Mouse (Mus musculus) testis, adult 2 months (tissue): ENCODE measurements at regions not wholly inside any gene's neighbourhood (a gene's known extent, or its start where the extent isn't known, plus 50 kb on each side); places are given as distances from the start of the nearest gene placed in this dataset.

Experiments used
- H3K27ac ChIP-seq: fragments of 200-500 bp; 2 replicates; pipeline ENCODE4 v1.5.1; 2012; ENCODE audit warnings: low read depth, low read length; ENCODE audit not compliant: control insufficient read depth, insufficient read depth
- H3K27me3 ChIP-seq: fragments of 200-500 bp; 2 replicates; pipeline ENCODE4 v1.6.1; 2012; ENCODE audit warnings: mild to moderate bottlenecking, low read length, moderate library complexity; ENCODE audit not compliant: control insufficient read depth, insufficient read depth
- H3K36me3 ChIP-seq: fragments of 200-500 bp; 2 replicates; pipeline ENCODE4 v1.6.1; 2012; ENCODE audit warnings: mild to moderate bottlenecking, low read length; ENCODE audit not compliant: control insufficient read depth, insufficient read depth
- H3K4me1 ChIP-seq: fragments of 200-500 bp; 2 replicates; pipeline ENCODE4 v1.6.1; 2012; ENCODE audit warnings: low read length; ENCODE audit not compliant: control insufficient read depth, insufficient read depth
- H3K4me3 ChIP-seq: fragments of 200-500 bp; 2 replicates; pipeline ENCODE4 v1.5.1; 2012; ENCODE audit warnings: low read depth, mild to moderate bottlenecking, low read length, moderate library complexity, mixed read lengths; ENCODE audit not compliant: control insufficient read depth
- CTCF ChIP-seq: fragments of 200-500 bp; IDR thresholded peaks from 2 replicates; pipeline ENCODE4 v1.5.1; 2012; ENCODE audit warnings: low read depth, mild to moderate bottlenecking, inconsistent platforms, low read length, moderate library complexity; ENCODE audit not compliant: control insufficient read depth, insufficient read depth, insufficient replicate concordance
- POLR2A ChIP-seq: fragments of 200-500 bp; IDR thresholded peaks from 2 replicates; pipeline ENCODE4 v1.6.1; 2012; ENCODE audit warnings: low read depth, mild to moderate bottlenecking, inconsistent platforms, low read length, moderate library complexity; ENCODE audit not compliant: control insufficient read depth

GRCm38 (mm10) chr19:27028834-27029233 lies 143.2 kb downstream of the Gm815 start:
- TF ChIP-seq CTCF (no peak), POLR2A (no peak)
- no peaks in the 10 kb centered on the region for H3K27me3 ChIP-seq
- no peak overlapping the region for H3K27ac ChIP-seq
- no peaks in the 10 kb centered on the region for H3K4me1 ChIP-seq
- H3K36me3 ChIP-seq: no peaks in the 10 kb centered on the region
- H3K4me3 ChIP-seq: no peak overlapping the region

DNA sequence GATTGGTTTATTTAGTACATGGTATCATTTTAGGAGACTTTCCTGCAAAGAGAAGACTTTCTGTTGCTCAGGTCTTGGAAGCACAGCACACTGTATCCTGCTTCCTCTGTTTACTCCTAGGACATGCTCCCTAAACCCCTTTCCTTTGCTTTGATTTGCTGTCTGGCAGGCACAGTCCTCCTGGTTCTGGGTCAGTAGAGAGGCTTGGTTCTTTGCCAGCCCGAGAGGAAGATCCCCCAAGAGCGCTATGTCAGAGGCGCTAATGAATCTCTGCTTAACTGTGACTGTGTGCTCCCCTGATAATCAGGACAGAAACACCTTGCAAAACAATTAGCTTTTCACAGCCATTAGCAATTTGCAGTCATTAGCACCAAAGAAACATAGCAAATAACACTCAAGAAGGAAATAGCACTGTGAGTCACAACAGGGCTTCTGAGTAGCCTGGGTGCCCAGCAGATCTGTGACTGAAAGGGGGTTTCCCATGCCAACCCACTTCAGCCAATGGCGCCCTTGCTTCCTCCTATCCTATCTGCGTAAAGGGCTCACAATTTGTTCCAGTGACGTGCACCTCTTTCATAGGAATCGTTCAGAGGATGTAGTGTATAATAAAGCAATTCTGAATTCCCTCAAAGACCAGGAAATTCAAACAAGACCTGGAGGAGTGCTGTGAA lies 145.5 kb downstream of the Gm815 start:
- Histone ChIP-seq H3K36me3 (no peaks in the 10 kb centered on the region), H3K4me3 (no peak overlapping the region), H3K27ac (no peak overlapping the region), H3K4me1 (no peaks in the 10 kb centered on the region), H3K27me3 (no peaks in the 10 kb centered on the region)
- TF ChIP-seq POLR2A: no peak

- no peak for TF ChIP-seq CTCF
- TF ChIP-seq POLR2A: no peak
- Histone ChIP-seq H3K27ac (no peak overlapping the region), H3K27me3 (no peaks in the 10 kb centered on the region), H3K4me1 (no peaks in the 10 kb centered on the region), H3K36me3 (no peaks in the 10 kb centered on the region), H3K4me3 (no peak overlapping the region)
Measured at GRCm38 (mm10) chr19:27032621-27033020, 146.9 kb downstream of the Gm815 start.

- no peaks in the 10 kb centered on the region for H3K27me3 ChIP-seq
- H3K27ac ChIP-seq: peak overlapping the region; percentile 41; the same call in 1 of the 2 replicates
- no peak overlapping the region for H3K4me3 ChIP-seq
- TF ChIP-seq POLR2A: no peak
- no peak for TF ChIP-seq CTCF
- no peaks in the 10 kb centered on the region for H3K4me1 ChIP-seq
- H3K36me3 ChIP-seq: no peaks in the 10 kb centered on the region
Measured at GRCm38 (mm10) chr19:27038298-27038697, 152.6 kb downstream of the Gm815 start.

- no peaks in the 10 kb centered on the region for H3K36me3 ChIP-seq
- no peak overlapping the region for H3K4me3 ChIP-seq
- TF ChIP-seq POLR2A (no peak), CTCF (no peak)
- no peaks in the 10 kb centered on the region for H3K4me1 ChIP-seq
- H3K27me3 ChIP-seq: no peaks in the 10 kb centered on the region
- H3K27ac ChIP-seq: no peak overlapping the region
Measured at GRCm38 (mm10) chr19:27040321-27041025, 154.8 kb downstream of the Gm815 start.

DNA sequence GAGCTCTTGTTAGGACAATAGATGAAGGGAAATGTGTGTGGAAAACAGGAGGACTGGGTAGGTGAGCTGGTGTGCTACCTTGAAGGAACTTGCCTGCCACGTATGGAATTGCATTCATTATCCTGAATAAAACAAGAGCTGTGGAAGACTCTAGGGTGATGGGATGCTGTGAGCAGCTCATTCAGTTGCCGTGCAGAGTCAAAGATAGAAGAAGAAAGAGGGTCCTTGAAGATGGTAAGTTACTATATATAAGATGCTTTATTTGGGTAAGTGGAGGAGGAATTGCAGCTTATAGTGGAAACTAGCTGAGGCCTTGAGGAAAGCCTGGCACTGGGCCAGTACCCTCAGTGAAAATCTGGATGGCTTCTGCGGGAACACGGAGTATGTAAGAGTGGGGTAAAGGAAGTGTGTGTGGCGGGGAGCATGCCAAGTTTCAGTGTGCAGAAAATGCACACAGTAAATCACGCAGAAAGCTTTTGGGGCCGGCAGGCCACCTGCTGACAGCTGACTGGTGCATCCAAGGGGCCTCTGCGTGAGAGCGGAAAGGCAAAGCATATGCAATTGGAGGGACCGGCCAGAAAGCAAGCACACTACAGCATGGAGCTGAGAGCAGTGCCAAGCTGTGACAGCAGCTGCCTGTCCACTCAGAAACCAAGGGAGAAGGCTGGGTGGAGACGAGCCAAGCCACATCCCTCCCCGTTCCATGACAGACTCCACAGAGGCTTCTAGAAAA lies 149.7 kb upstream of the Vldlr start:
- H3K27ac ChIP-seq: no peak overlapping the region
- H3K27me3 ChIP-seq: no peaks in the 10 kb centered on the region
- no peaks in the 10 kb centered on the region for H3K36me3 ChIP-seq
- no peak for TF ChIP-seq POLR2A
- no peak for TF ChIP-seq CTCF
- H3K4me3 ChIP-seq: no peak overlapping the region
- no peaks in the 10 kb centered on the region for H3K4me1 ChIP-seq

DNA sequence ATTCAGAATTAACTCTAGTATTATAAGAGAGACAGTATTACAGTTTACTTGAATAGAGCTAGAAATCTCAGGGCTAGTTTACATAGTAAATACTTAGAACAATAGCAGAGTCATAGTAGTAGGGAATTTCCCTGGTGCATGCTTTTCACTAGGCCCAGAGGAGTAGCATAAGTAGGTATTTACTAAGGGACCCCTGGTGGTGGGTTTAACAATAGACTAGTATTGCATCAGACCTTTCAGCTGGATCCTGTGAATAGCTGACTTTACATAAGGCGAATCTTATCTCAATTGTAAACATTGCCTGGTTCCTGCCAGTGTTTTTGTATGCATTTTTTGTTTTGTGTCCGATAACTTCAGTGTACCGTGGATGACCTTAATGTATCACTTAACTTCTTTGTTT lies 143.0 kb upstream of the Vldlr start:
- H3K4me3 ChIP-seq: no peak overlapping the region
- H3K27me3 ChIP-seq: no peaks in the 10 kb centered on the region
- H3K4me1 ChIP-seq: no peaks in the 10 kb centered on the region
- no peak overlapping the region for H3K27ac ChIP-seq
- H3K36me3 ChIP-seq: no peaks in the 10 kb centered on the region
- no peak for TF ChIP-seq CTCF
